Mouse (Mus musculus): ENCODE data around the gene Maneal. TPM values are rescaled to one million over a fixed set of nuclear protein-coding genes. Genes with fewer than 3 reads are reported as not detected.

Gene Maneal
- polyA plus RNA-seq, 1 experiment from 2014 or later, result 0.18 TPM

GRCm38 (mm10) chr4:124829671-124830070 lies 32.3 kb downstream of the Maneal start:
- ATAC-seq (replicated peaks; ENCODE audit: low FRiP score) (no peak), DNase-seq (ENCODE audit: low spot score) (no peak)
- WGBS, result 70% methylated on average over 5 of the region's 5 CpGs
- no peak overlapping the region for H3K9ac ChIP-seq (ENCODE audit: low read depth, low read length)
- H3K4me3 ChIP-seq (ENCODE audit: low read depth, low read length), result no peak overlapping the region
- no peak overlapping the region for H3K4me2 ChIP-seq
- no peaks in the 10 kb centered on the region for H3K27me3 ChIP-seq (replicated peaks; ENCODE audit: control insufficient read depth, insufficient read depth, low read length)
- peaks cover 18% of the 10 kb centered on the region for H3K36me3 ChIP-seq (ENCODE audit: control insufficient read depth, insufficient read depth, low read length)
- no peaks in the 10 kb centered on the region for H3K4me1 ChIP-seq (replicated peaks; ENCODE audit: control insufficient read depth, insufficient read depth, low read length)
- H3K27ac ChIP-seq (ENCODE audit: low read depth, low read length), result no peak overlapping the region
- H3K9me3 ChIP-seq (ENCODE audit: control insufficient read depth, low read length), result no peaks in the 10 kb centered on the region

GRCm38 (mm10) chr4:124825371-124825965 lies 36.5 kb downstream of the Maneal start:
- Histone ChIP-seq H3K4me3 (ENCODE audit: low read depth, low read length) (no peak overlapping the region), H3K4me2 (no peak overlapping the region), H3K4me1 (replicated peaks; ENCODE audit: control insufficient read depth, insufficient read depth, low read length) (no peaks in the 10 kb centered on the region), H3K36me3 (ENCODE audit: control insufficient read depth, insufficient read depth, low read length) (peaks cover 27% of the 10 kb centered on the region), H3K9me3 (ENCODE audit: control insufficient read depth, low read length) (no peaks in the 10 kb centered on the region), H3K27me3 (replicated peaks; ENCODE audit: control insufficient read depth, insufficient read depth, low read length) (no peaks in the 10 kb centered on the region), H3K27ac (ENCODE audit: low read depth, low read length) (no peak overlapping the region), H3K9ac (ENCODE audit: low read depth, low read length) (no peak overlapping the region)
- no peak for ATAC-seq (replicated peaks; ENCODE audit: low FRiP score)
- WGBS, result 95% methylated on average over 21 of the region's 21 CpGs
- no peak for DNase-seq (ENCODE audit: low spot score)

DNA sequence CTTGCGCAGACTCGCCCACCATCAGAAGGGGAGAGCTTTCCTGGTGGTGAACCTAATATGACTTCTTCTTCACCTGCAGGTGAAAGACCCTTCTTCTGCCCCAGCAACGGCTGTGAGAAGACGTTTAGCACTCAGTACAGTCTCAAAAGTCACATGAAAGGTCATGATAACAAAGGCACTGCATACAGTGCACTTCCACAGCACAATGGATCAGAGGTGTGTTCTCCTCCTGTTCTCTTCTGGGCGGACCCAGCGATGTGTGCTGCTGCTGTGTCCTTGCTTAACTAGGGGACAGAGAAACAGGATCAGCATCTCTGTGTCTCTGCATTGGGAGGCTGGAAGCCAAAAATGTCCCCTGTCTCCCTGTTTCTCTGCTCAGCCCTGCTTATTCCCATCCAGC lies 37.0 kb downstream of the Maneal start:
- 89% methylated on average over 6 of the region's 6 CpGs for WGBS
- peaks cover 29% of the 10 kb centered on the region for H3K36me3 ChIP-seq (ENCODE audit: control insufficient read depth, insufficient read depth, low read length)

DNA sequence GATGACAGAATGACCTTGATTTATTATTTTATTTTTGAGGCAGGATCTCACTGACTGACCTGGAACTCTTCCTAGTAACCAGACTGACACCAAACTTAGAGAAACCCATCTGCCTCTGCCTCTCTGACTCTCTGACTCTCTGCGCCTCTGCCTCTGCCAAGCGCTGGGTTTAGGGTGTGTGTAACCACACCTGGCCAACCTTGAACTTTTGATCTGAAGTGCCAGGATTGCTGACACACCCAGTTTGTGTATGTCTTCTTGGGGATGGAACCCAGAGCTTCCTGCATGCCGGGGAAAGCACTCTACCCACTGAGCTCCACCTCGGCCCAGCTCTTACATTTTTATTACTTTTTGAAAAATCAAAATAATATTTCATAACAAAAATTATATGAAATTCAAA lies 43.1 kb downstream of the Maneal start:
- 91% methylated on average over 4 of the region's 4 CpGs for WGBS
- no peak overlapping the region for H3K4me2 ChIP-seq
- H3K4me3 ChIP-seq (ENCODE audit: low read depth, low read length), result no peak overlapping the region
- ATAC-seq (replicated peaks; ENCODE audit: low FRiP score), result no peak
- peaks cover 20% of the 10 kb centered on the region for H3K36me3 ChIP-seq (ENCODE audit: control insufficient read depth, insufficient read depth, low read length)
- peaks cover 16% of the 10 kb centered on the region for H3K4me1 ChIP-seq (replicated peaks; ENCODE audit: control insufficient read depth, insufficient read depth, low read length)
- DNase-seq (ENCODE audit: low spot score), result no peak
- no peak overlapping the region for H3K27ac ChIP-seq (ENCODE audit: low read depth, low read length)
- no peak overlapping the region for H3K9ac ChIP-seq (ENCODE audit: low read depth, low read length)
- H3K27me3 ChIP-seq (replicated peaks; ENCODE audit: control insufficient read depth, insufficient read depth, low read length), result no peaks in the 10 kb centered on the region
- H3K9me3 ChIP-seq (ENCODE audit: control insufficient read depth, low read length), result no peaks in the 10 kb centered on the region

More for the DNA sequence above, 37.0 kb downstream of the Maneal start:
- Histone ChIP-seq H3K4me1 (replicated peaks; ENCODE audit: control insufficient read depth, insufficient read depth, low read length) (no peaks in the 10 kb centered on the region), H3K9me3 (ENCODE audit: control insufficient read depth, low read length) (no peaks in the 10 kb centered on the region), H3K27me3 (replicated peaks; ENCODE audit: control insufficient read depth, insufficient read depth, low read length) (no peaks in the 10 kb centered on the region), H3K27ac (ENCODE audit: low read depth, low read length) (no peak overlapping the region), H3K4me2 (no peak overlapping the region), H3K9ac (ENCODE audit: low read depth, low read length) (no peak overlapping the region), H3K4me3 (ENCODE audit: low read depth, low read length) (no peak overlapping the region)
- DNase-seq (ENCODE audit: low spot score) (no peak), ATAC-seq (replicated peaks; ENCODE audit: low FRiP score) (no peak)

DNA sequence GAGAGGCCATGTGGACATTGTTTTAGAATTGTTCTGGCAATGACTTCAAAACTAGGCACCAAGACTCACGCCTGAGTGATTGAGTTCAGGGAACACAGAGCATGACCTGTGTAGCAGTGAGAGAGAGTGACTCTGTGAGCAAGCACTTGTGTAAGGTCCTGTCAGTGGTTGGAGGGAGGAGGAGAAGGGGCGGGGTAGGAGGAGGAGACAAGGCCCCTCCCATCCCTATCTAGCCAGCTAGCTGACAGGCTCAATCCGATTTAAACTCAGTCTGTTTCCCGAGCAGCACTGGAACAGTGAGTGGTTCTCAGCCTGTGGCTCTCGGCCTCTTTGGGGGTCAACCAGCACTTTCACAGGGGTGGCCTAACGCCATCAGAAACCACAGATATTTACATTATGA lies 44.2 kb downstream of the Maneal start:
- no peaks in the 10 kb centered on the region for H3K9me3 ChIP-seq (ENCODE audit: control insufficient read depth, low read length)
- H3K9ac ChIP-seq (ENCODE audit: low read depth, low read length), result no peak overlapping the region
- peaks cover 16% of the 10 kb centered on the region for H3K4me1 ChIP-seq (replicated peaks; ENCODE audit: control insufficient read depth, insufficient read depth, low read length)
- peak overlapping the region; percentile 10; the same call in 1 of the 2 replicates for H3K4me2 ChIP-seq
- 19% methylated on average over 6 of the region's 6 CpGs for WGBS
- no peak overlapping the region for H3K27ac ChIP-seq (ENCODE audit: low read depth, low read length)
- peak; percentile 96 for ATAC-seq (replicated peaks; ENCODE audit: low FRiP score)
- DNase-seq (ENCODE audit: low spot score), result peak; percentile 56
- H3K4me3 ChIP-seq (ENCODE audit: low read depth, low read length), result no peak overlapping the region
- H3K36me3 ChIP-seq (ENCODE audit: control insufficient read depth, insufficient read depth, low read length), result peaks cover 16% of the 10 kb centered on the region
- H3K27me3 ChIP-seq (replicated peaks; ENCODE audit: control insufficient read depth, insufficient read depth, low read length), result no peaks in the 10 kb centered on the region

DNA sequence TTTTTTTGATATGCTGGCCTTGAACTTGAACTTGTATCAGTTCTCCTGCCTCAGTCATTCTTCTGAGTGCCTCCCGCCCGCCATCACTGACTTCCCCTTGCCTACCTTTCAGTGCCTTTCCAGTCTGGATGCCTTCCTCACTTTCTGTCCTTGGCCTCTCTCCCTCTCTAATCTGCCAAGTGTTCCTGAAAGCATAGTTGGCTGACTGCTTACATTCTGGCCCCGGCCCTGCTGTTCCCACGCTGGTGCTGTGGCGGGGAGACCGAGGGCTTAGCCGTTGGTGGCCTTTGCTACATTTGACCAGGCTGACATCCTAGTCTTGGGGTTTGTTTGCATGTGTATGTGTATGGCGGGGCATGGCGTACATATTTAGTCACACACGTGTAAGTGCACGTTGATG lies 46.1 kb downstream of the Maneal start:
- no peaks in the 10 kb centered on the region for H3K9me3 ChIP-seq (ENCODE audit: control insufficient read depth, low read length)
- H3K4me1 ChIP-seq (replicated peaks; ENCODE audit: control insufficient read depth, insufficient read depth, low read length), result peaks cover 19% of the 10 kb centered on the region
- no peak for DNase-seq (ENCODE audit: low spot score)
- no peak overlapping the region for H3K9ac ChIP-seq (ENCODE audit: low read depth, low read length)
- H3K4me2 ChIP-seq, result no peak overlapping the region
- H3K27me3 ChIP-seq (replicated peaks; ENCODE audit: control insufficient read depth, insufficient read depth, low read length), result no peaks in the 10 kb centered on the region
- 96% methylated on average over 11 of the region's 11 CpGs for WGBS
- ATAC-seq (replicated peaks; ENCODE audit: low FRiP score), result no peak
- no peak overlapping the region for H3K27ac ChIP-seq (ENCODE audit: low read depth, low read length)
- H3K36me3 ChIP-seq (ENCODE audit: control insufficient read depth, insufficient read depth, low read length), result peaks cover 14% of the 10 kb centered on the region; the same call in 1 of the 2 replicates
- H3K4me3 ChIP-seq (ENCODE audit: low read depth, low read length), result no peak overlapping the region

DNA sequence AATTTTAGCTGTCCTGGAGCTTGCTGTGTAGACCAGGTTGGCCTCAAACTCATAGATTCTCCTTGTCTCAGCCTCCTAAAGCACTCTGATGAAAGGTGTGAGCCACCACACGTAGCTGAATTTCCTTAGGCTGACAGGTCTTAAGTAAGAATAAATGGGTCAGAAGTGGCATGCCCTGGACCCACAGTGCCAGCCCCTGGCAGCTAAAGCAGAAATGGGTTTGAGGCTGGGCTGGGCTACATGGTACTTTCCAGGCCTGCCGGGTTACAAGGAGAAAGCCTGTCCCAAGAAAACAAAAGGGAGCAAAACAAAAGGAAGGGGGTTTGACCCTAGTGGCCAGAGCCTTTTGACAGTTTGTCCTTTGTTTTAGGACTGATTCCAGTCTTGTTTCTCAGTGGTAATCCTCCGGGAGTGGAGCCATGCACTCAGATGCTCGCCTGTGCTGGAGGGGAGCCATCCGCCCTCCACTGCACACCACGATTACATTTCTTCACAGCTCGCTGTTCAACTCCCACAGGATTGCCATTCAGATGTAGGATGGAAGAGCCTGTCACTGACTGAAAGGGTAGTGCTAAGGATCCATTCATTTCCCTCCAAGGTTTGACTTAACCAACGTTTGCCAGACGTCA lies 50.5 kb downstream of the Maneal start:
- Histone ChIP-seq H3K36me3 (ENCODE audit: control insufficient read depth, insufficient read depth, low read length) (peaks cover 19% of the 10 kb centered on the region; the same call in 1 of the 2 replicates), H3K27ac (ENCODE audit: low read depth, low read length) (no peak overlapping the region), H3K27me3 (replicated peaks; ENCODE audit: control insufficient read depth, insufficient read depth, low read length) (no peaks in the 10 kb centered on the region), H3K4me1 (replicated peaks; ENCODE audit: control insufficient read depth, insufficient read depth, low read length) (peaks cover 32% of the 10 kb centered on the region), H3K9ac (ENCODE audit: low read depth, low read length) (no peak overlapping the region), H3K9me3 (ENCODE audit: control insufficient read depth, low read length) (no peaks in the 10 kb centered on the region), H3K4me3 (ENCODE audit: low read depth, low read length) (no peak overlapping the region), H3K4me2 (no peak overlapping the region)
- ATAC-seq (replicated peaks; ENCODE audit: low FRiP score) (no peak), DNase-seq (ENCODE audit: low spot score) (no peak)
- WGBS, result 73% methylated on average over 9 of the region's 9 CpGs

DNA sequence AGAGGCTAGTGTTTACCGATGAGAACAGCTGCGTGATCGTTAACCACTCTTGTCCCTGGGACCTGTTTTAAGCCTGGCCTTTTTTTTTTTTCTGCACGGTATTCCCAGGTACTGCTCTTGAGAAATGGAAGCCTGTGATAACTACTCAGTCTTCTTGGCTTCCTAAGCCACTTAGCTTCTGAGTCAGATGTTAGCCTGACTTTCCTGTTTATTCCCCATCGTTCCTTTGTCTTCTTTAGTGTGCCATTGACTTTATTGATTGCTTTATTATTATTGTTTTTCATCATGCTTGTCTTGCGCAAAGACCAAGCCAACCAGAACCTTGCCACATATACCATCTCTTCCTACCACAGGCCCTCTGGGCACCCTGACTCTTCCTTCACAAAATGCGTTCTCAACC lies 51.9 kb downstream of the Maneal start:
- Histone ChIP-seq H3K4me1 (replicated peaks; ENCODE audit: control insufficient read depth, insufficient read depth, low read length) (peaks cover 37% of the 10 kb centered on the region), H3K4me2 (no peak overlapping the region), H3K27me3 (replicated peaks; ENCODE audit: control insufficient read depth, insufficient read depth, low read length) (no peaks in the 10 kb centered on the region), H3K36me3 (ENCODE audit: control insufficient read depth, insufficient read depth, low read length) (peaks cover 26% of the 10 kb centered on the region), H3K9me3 (ENCODE audit: control insufficient read depth, low read length) (no peaks in the 10 kb centered on the region), H3K27ac (ENCODE audit: low read depth, low read length) (peak overlapping the region; percentile 13), H3K4me3 (ENCODE audit: low read depth, low read length) (no peak overlapping the region), H3K9ac (ENCODE audit: low read depth, low read length) (no peak overlapping the region)
- 87% methylated on average over 7 of the region's 7 CpGs for WGBS
- ATAC-seq (replicated peaks; ENCODE audit: low FRiP score), result no peak
- no peak for DNase-seq (ENCODE audit: low spot score)
